Mouse (Mus musculus) CD4-positive, CD25-positive, alpha-beta regulatory T cell, adult 9 weeks (primary cell): ENCODE data around the gene Cd200. TPM values are rescaled to one million over a fixed set of nuclear protein-coding genes. Genes with fewer than 3 reads are reported as not detected.

Source experiments
- polyA plus RNA-seq: library from polyadenylated mRNA; unstranded; fragments of 100-300 nt; shearing (Covaris generic); gene quantifications from one replicate; pipeline ENCODE4 v1.2.1, GENCODE M21; 2017

Gene Cd200
- 147 TPM for polyA plus RNA-seq

GRCm38 (mm10) chr16:45408425-45409063 lies at the start of gene Cd200:
Gene Cd200 (minus strand): TSS chr16:45409053.

Other genes starting within 250 kb of the Cd200 start
- gene Btla, start 184.7 kb downstream of the Cd200 start, polyA plus RNA-seq: 113 TPM
- 0.14 TPM for gene Gm609, start 83.9 kb upstream of the Cd200 start, polyA plus RNA-seq
- gene Gm17783, start 123.0 kb upstream of the Cd200 start, polyA plus RNA-seq: not detected
- not detected for gene Slc9c1, start 126.3 kb upstream of the Cd200 start, polyA plus RNA-seq
- gene Gcsam, start 201.3 kb upstream of the Cd200 start, polyA plus RNA-seq: not detected
- not detected for gene BC016579, start 245.0 kb upstream of the Cd200 start, polyA plus RNA-seq